Mouse (Mus musculus): ENCODE results near the gene Bdh2. TPM values are rescaled to one million over a fixed set of nuclear protein-coding genes. Genes with fewer than 3 reads are reported as not detected.

Gene Bdh2
- polyA plus RNA-seq, 1 experiment: 3.9 TPM

DNA sequence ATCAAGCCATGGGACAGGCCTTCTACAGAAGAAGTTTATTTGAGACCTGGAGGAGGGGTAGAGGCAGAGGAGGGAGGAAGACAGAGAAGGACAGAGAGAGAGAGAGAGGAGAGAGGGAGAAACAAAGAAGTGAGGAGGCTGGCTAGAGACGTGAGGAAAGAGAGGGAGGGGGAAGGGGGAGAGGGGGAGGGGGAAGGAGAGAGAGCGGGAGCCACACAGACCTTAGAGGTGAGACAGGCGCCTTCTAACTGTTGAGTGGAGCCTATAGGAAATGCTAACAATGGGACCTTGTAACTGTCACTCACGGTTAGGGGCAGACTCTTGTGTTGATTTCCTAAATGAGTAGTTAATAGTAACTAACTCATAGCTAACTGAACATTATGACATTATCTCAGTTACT is 52.7 kb downstream of the Bdh2 start:
- Histone ChIP-seq H3K27me3 (ENCODE audit: control insufficient read depth, insufficient read depth, insufficient read length) (no peaks in the 10 kb centered on the region), H3ac (ENCODE audit: control insufficient read depth, insufficient read length) (no peak overlapping the region), H3K4me2 (ENCODE audit: low read depth) (no peak overlapping the region), H3K36me3 (ENCODE audit: control insufficient read depth, insufficient read depth) (no peaks in the 10 kb centered on the region), H3K79me2 (ENCODE audit: control insufficient read depth, insufficient read depth) (no peaks in the 10 kb centered on the region), H3K4me3 (no peak overlapping the region)
- TF ChIP-seq POLR2AphosphoS2 (IDR thresholded peaks at IDR 0.05; ENCODE audit: insufficient read length, low read depth) (no peak), E2F4 (IDR thresholded peaks at IDR 0.05; ENCODE audit: insufficient read depth) (no peak), POLR2A (IDR thresholded peaks at IDR 0.05; ENCODE audit: insufficient read length, low read depth) (no peak), SRF (IDR thresholded peaks at IDR 0.05; ENCODE audit: control insufficient read depth, insufficient read length, low read depth) (no peak), CEBPB (IDR thresholded peaks at IDR 0.05; ENCODE audit: insufficient read depth, poor library complexity, severe bottlenecking) (no peak), MYOG (IDR thresholded peaks at IDR 0.05; ENCODE audit: control insufficient read depth in 1 of 3, insufficient read depth in 1 of 3, insufficient read length in 2 of 3, low read depth in 2 of 3) (no peak), USF1 (IDR thresholded peaks at IDR 0.05; ENCODE audit: low read depth) (no peak), MYOD1 (IDR thresholded peaks at IDR 0.05; ENCODE audit: control insufficient read depth in 1 of 3, insufficient read length in 2 of 3, low read depth in 2 of 3) (no peak), REST (IDR thresholded peaks at IDR 0.05; ENCODE audit: insufficient read depth, insufficient read length) (no peak), MAX (IDR thresholded peaks at IDR 0.05; ENCODE audit: low read depth) (no peak), TCF12 (IDR thresholded peaks at IDR 0.05; ENCODE audit: insufficient read depth, poor library complexity, severe bottlenecking) (no peak), TCF3 (IDR thresholded peaks at IDR 0.05; ENCODE audit: insufficient read length, low read depth) (no peak)

DNA sequence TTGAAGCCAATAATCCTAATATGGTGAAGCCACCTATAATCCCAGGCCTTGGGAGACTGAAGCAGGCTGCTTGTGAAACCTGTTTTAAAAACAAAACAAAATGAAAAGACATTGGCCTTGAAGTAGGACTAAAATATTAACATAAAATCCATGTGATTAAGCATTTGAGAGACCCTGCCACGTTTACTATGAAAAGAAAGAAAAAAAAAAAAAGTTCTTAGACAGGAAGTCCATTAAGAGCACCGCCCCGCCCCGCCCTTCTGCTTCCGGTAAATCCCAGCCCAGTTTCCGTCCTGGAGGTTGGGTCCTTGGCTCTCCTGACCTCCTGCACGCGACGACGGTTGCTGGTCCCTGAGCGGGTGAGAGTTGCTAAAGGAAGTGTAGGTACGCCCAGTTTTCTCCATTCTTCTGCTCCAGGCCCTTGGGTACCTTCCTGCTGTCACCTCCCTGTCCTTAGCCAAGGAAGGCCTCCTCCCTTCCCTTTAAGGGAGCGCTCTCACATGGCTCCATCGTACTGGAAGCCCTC is 66.8 kb downstream of the Bdh2 start, which contains the start of gene Slc9b1:
Slc9b1 (plus strand) TSS at position 291 of the 526 bp plus-strand sequence.
- no peak within 1 kb of the TSS for H3ac ChIP-seq (ENCODE audit: control insufficient read depth, insufficient read length)
- no peak within 1 kb of the TSS for H3K4me3 ChIP-seq
- no peaks in the 10 kb centered on the region for H3K79me2 ChIP-seq (ENCODE audit: control insufficient read depth, insufficient read depth)
- H3K4me2 ChIP-seq (ENCODE audit: low read depth): no peak within 1 kb of the TSS
- no peak for TF ChIP-seq TCF12 (IDR thresholded peaks at IDR 0.05; ENCODE audit: insufficient read depth, poor library complexity, severe bottlenecking)
- TF ChIP-seq SRF (IDR thresholded peaks at IDR 0.05; ENCODE audit: control insufficient read depth, insufficient read length, low read depth): no peak
- TF ChIP-seq USF1 (IDR thresholded peaks at IDR 0.05; ENCODE audit: low read depth): no peak
- TF ChIP-seq TCF3 (IDR thresholded peaks at IDR 0.05; ENCODE audit: insufficient read length, low read depth): no peak
- TF ChIP-seq MYOD1 (IDR thresholded peaks at IDR 0.05; ENCODE audit: control insufficient read depth in 1 of 3, insufficient read length in 2 of 3, low read depth in 2 of 3): no peak
- no peak for TF ChIP-seq MYOG (IDR thresholded peaks at IDR 0.05; ENCODE audit: control insufficient read depth in 1 of 3, insufficient read depth in 1 of 3, insufficient read length in 2 of 3, low read depth in 2 of 3)
- TF ChIP-seq CEBPB (IDR thresholded peaks at IDR 0.05; ENCODE audit: insufficient read depth, poor library complexity, severe bottlenecking): no peak
- no peak for TF ChIP-seq POLR2A (IDR thresholded peaks at IDR 0.05; ENCODE audit: insufficient read length, low read depth)
- no peak for TF ChIP-seq POLR2AphosphoS2 (IDR thresholded peaks at IDR 0.05; ENCODE audit: insufficient read length, low read depth)
- TF ChIP-seq E2F4 (IDR thresholded peaks at IDR 0.05; ENCODE audit: insufficient read depth): no peak
- no peak for TF ChIP-seq MAX (IDR thresholded peaks at IDR 0.05; ENCODE audit: low read depth)
- no peak for TF ChIP-seq REST (IDR thresholded peaks at IDR 0.05; ENCODE audit: insufficient read depth, insufficient read length)
- no peaks in the 10 kb centered on the region for H3K36me3 ChIP-seq (ENCODE audit: control insufficient read depth, insufficient read depth)
- H3K27me3 ChIP-seq (ENCODE audit: control insufficient read depth, insufficient read depth, insufficient read length): no peaks in the 10 kb centered on the region

DNA sequence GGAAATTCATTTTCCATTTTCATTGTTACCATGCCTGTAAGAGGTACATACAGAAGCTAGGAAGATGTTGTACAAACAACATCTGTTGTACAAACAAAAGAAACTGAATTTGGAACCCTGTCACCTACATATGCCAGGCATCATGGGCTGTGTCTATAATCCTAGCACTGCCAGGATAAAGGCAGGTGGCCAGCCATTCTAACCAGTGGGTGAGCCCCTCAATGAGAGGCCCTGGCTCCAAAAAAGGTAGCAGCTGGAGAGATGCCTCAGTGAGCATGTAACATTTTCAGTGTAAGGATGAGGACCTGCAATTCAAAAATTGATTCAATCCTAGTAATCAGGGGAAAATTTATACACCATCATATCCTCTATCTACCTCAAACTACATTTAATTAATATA is 68.0 kb downstream of the Bdh2 start:
- Histone ChIP-seq H3ac (ENCODE audit: control insufficient read depth, insufficient read length) (no peak overlapping the region), H3K79me2 (ENCODE audit: control insufficient read depth, insufficient read depth) (no peaks in the 10 kb centered on the region), H3K4me2 (ENCODE audit: low read depth) (no peak overlapping the region), H3K36me3 (ENCODE audit: control insufficient read depth, insufficient read depth) (no peaks in the 10 kb centered on the region), H3K27me3 (ENCODE audit: control insufficient read depth, insufficient read depth, insufficient read length) (no peaks in the 10 kb centered on the region), H3K4me3 (no peak overlapping the region)
- TF ChIP-seq POLR2AphosphoS2 (IDR thresholded peaks at IDR 0.05; ENCODE audit: insufficient read length, low read depth) (no peak), MYOD1 (IDR thresholded peaks at IDR 0.05; ENCODE audit: control insufficient read depth in 1 of 3, insufficient read length in 2 of 3, low read depth in 2 of 3) (no peak), E2F4 (IDR thresholded peaks at IDR 0.05; ENCODE audit: insufficient read depth) (no peak), CEBPB (IDR thresholded peaks at IDR 0.05; ENCODE audit: insufficient read depth, poor library complexity, severe bottlenecking) (no peak), TCF12 (IDR thresholded peaks at IDR 0.05; ENCODE audit: insufficient read depth, poor library complexity, severe bottlenecking) (no peak), POLR2A (IDR thresholded peaks at IDR 0.05; ENCODE audit: insufficient read length, low read depth) (no peak), TCF3 (IDR thresholded peaks at IDR 0.05; ENCODE audit: insufficient read length, low read depth) (no peak), MYOG (IDR thresholded peaks at IDR 0.05; ENCODE audit: control insufficient read depth in 1 of 3, insufficient read depth in 1 of 3, insufficient read length in 2 of 3, low read depth in 2 of 3) (no peak), MAX (IDR thresholded peaks at IDR 0.05; ENCODE audit: low read depth) (no peak), REST (IDR thresholded peaks at IDR 0.05; ENCODE audit: insufficient read depth, insufficient read length) (no peak), USF1 (IDR thresholded peaks at IDR 0.05; ENCODE audit: low read depth) (no peak), SRF (IDR thresholded peaks at IDR 0.05; ENCODE audit: control insufficient read depth, insufficient read length, low read depth) (no peak)

DNA sequence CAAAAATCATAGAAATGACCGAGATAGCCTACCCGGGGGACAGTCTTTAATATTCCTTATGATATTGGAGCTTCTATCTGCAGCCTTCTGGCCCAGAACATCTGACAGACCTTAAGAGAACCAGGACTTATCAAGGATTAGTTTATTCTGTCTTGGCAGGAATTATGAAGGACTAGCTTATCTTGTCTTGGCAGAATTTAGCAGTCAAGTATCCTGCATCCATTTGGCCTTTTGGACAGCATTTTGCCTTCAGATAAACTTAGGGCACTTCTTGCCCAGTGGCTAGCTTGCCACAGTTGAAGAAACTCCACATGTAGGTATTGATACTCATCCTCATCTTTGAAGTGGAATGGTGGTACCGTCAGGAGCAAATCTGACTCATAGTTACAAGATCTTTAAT is 70.8 kb downstream of the Bdh2 start:
- Histone ChIP-seq H3K4me3 (no peak overlapping the region), H3K79me2 (ENCODE audit: control insufficient read depth, insufficient read depth) (no peaks in the 10 kb centered on the region), H3K36me3 (ENCODE audit: control insufficient read depth, insufficient read depth) (no peaks in the 10 kb centered on the region), H3K27me3 (ENCODE audit: control insufficient read depth, insufficient read depth, insufficient read length) (no peaks in the 10 kb centered on the region), H3ac (ENCODE audit: control insufficient read depth, insufficient read length) (no peak overlapping the region), H3K4me2 (ENCODE audit: low read depth) (no peak overlapping the region)
- TF ChIP-seq MYOD1 (IDR thresholded peaks at IDR 0.05; ENCODE audit: control insufficient read depth in 1 of 3, insufficient read length in 2 of 3, low read depth in 2 of 3): no peak
- TF ChIP-seq MAX (IDR thresholded peaks at IDR 0.05; ENCODE audit: low read depth): no peak
- TF ChIP-seq MYOG (IDR thresholded peaks at IDR 0.05; ENCODE audit: control insufficient read depth in 1 of 3, insufficient read depth in 1 of 3, insufficient read length in 2 of 3, low read depth in 2 of 3): no peak
- TF ChIP-seq POLR2A (IDR thresholded peaks at IDR 0.05; ENCODE audit: insufficient read length, low read depth): no peak
- no peak for TF ChIP-seq SRF (IDR thresholded peaks at IDR 0.05; ENCODE audit: control insufficient read depth, insufficient read length, low read depth)
- no peak for TF ChIP-seq TCF3 (IDR thresholded peaks at IDR 0.05; ENCODE audit: insufficient read length, low read depth)
- no peak for TF ChIP-seq REST (IDR thresholded peaks at IDR 0.05; ENCODE audit: insufficient read depth, insufficient read length)
- no peak for TF ChIP-seq E2F4 (IDR thresholded peaks at IDR 0.05; ENCODE audit: insufficient read depth)
- no peak for TF ChIP-seq USF1 (IDR thresholded peaks at IDR 0.05; ENCODE audit: low read depth)
- TF ChIP-seq POLR2AphosphoS2 (IDR thresholded peaks at IDR 0.05; ENCODE audit: insufficient read length, low read depth): no peak
- no peak for TF ChIP-seq CEBPB (IDR thresholded peaks at IDR 0.05; ENCODE audit: insufficient read depth, poor library complexity, severe bottlenecking)

Other genes starting within 250 kb of the Bdh2 start
- gene Cenpe, start 68.7 kb upstream of the Bdh2 start, polyA plus RNA-seq (2012; fragmentation: generic; extraction: Trizol): 3.3 TPM
- 0.29 TPM for gene Slc9b2, start 26.5 kb downstream of the Bdh2 start, polyA plus RNA-seq (2012; fragmentation: generic; extraction: Trizol)
- gene Slc9b1, start 66.8 kb downstream of the Bdh2 start, polyA plus RNA-seq (2012; fragmentation: generic; extraction: Trizol): not detected
- 10.8 TPM for gene Cisd2, start 142.7 kb downstream of the Bdh2 start, polyA plus RNA-seq (2012; fragmentation: generic; extraction: Trizol)
- 237 TPM for gene Ube2d3, start 156.9 kb downstream of the Bdh2 start, polyA plus RNA-seq (2012; fragmentation: generic; extraction: Trizol)
- 4.8 TPM for gene Manba, start 204.4 kb downstream of the Bdh2 start, polyA plus RNA-seq (2012; fragmentation: generic; extraction: Trizol)